Mouse (Mus musculus) effector memory CD4-positive, alpha-beta T cell, adult 7 months (primary cell): ENCODE data around the gene Mettl11b. TPM values are rescaled to one million over a fixed set of nuclear protein-coding genes. Genes with fewer than 3 reads are reported as not detected.

ENCODE experiments used
- polyA plus RNA-seq: library from polyadenylated mRNA; unstranded; fragments of 100-300 nt; shearing (Covaris generic); gene quantifications from one replicate; pipeline ENCODE4 v1.2.1, GENCODE M21; 2017

The Mettl11b gene
- not detected for polyA plus RNA-seq

DNA sequence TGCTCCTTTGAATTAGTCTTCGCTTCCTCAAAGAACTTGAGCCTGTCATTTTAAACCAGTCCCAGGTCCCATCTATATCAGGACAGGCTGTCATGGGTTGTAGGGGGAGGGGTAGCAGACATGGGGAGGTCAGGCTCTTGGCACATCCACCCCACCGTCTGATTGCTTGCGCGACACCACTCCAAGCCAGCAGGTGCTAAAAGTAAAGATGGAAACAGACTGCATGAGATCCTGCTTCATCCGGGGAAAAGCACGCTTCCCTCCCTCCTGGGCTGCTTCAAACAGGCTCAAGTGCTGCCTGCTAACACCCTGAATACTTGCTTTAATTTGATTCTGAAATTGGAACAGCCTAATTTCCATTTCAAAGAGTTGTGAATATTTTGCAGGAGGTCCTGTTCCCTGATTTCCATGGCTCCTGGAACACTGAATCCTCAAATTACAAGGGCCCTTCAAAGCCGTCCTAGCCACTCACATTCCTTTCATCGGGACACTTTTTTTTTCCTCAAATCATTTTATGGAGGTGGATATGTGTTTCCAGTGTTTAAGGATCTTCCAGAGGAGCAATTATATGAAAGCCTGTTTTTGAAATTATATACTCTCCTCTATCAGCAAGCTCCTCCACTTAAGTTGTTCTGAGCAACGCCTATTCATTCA is at the start of gene Mettl11b:
Gene Mettl11b, minus strand, starts transcription at position 127 of the 654 bp plus-strand sequence.

Other genes starting within 250 kb of the Mettl11b start
- 3.8 TPM for gene Kifap3, start 54.4 kb upstream of the Mettl11b start, polyA plus RNA-seq
- 41.0 TPM for gene Scyl3, start 203.9 kb upstream of the Mettl11b start, polyA plus RNA-seq